Mouse (Mus musculus): ENCODE results near the gene Myo1a. TPM values are rescaled to one million over a fixed set of nuclear protein-coding genes. Genes with fewer than 3 reads are reported as not detected.

The Myo1a gene
- polyA plus RNA-seq, 1 experiment from 2014 or later, result 0.88 TPM

DNA sequence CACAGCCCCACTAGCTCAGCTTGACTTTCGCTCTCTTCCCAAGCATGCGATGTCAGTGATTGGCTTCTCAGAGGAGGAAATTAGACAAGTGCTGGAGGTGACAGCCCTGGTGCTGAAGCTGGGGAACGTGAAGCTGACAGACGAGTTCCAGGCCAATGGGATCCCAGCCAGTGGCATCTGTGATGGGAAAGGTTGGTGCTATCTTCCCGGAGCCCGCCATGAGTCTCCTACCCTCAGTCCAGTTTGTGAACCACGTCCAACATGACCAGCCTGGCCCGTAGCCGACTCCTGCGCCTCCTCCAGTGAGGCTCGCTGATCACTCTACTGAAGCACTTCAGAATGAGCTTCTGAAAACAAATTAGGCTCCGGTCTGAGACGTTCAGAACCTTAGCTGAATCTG is 5.4 kb downstream of the Myo1a start:
- no peak overlapping the region for H3K27ac ChIP-seq (replicated peaks)
- no peak overlapping the region for H3K4me3 ChIP-seq
- no peaks in the 10 kb centered on the region for H3K9me3 ChIP-seq
- 88% methylated on average over 13 of the region's 13 CpGs for WGBS
- no peak for ATAC-seq (ENCODE audit: low read depth)
- no peaks in the 10 kb centered on the region for H3K4me1 ChIP-seq (replicated peaks)
- H3K9ac ChIP-seq, result no peak overlapping the region
- no peak overlapping the region for H3K4me2 ChIP-seq
- H3K36me3 ChIP-seq, result no peaks in the 10 kb centered on the region
- no peaks in the 10 kb centered on the region for H3K27me3 ChIP-seq

DNA sequence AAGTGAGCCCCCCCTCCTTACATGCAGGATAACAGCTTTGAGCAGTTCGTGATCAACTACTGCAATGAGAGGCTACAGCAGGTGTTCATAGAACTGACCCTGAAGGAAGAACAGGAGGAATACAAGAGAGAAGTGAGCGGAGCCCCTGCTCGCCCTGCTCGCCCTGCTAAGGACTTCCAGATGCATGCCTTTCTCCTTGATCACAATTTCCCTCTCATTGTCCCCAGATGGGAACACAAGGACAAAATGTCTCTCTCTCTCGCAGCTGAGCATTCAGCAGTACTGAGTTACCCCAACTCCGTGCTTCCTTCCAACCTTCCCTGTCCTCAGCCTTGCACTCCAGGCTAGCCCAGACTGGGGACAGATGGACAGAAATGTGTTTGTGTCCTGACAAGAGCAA is 7.8 kb downstream of the Myo1a start:
- no peaks in the 10 kb centered on the region for H3K27me3 ChIP-seq
- 79% methylated on average over 6 of the region's 6 CpGs for WGBS
- H3K4me1 ChIP-seq (replicated peaks), result no peaks in the 10 kb centered on the region
- H3K27ac ChIP-seq (replicated peaks), result no peak overlapping the region
- no peaks in the 10 kb centered on the region for H3K9me3 ChIP-seq
- no peak overlapping the region for H3K4me2 ChIP-seq
- H3K4me3 ChIP-seq, result no peak overlapping the region
- no peak for ATAC-seq (ENCODE audit: low read depth)
- H3K36me3 ChIP-seq, result no peaks in the 10 kb centered on the region
- no peak overlapping the region for H3K9ac ChIP-seq

DNA sequence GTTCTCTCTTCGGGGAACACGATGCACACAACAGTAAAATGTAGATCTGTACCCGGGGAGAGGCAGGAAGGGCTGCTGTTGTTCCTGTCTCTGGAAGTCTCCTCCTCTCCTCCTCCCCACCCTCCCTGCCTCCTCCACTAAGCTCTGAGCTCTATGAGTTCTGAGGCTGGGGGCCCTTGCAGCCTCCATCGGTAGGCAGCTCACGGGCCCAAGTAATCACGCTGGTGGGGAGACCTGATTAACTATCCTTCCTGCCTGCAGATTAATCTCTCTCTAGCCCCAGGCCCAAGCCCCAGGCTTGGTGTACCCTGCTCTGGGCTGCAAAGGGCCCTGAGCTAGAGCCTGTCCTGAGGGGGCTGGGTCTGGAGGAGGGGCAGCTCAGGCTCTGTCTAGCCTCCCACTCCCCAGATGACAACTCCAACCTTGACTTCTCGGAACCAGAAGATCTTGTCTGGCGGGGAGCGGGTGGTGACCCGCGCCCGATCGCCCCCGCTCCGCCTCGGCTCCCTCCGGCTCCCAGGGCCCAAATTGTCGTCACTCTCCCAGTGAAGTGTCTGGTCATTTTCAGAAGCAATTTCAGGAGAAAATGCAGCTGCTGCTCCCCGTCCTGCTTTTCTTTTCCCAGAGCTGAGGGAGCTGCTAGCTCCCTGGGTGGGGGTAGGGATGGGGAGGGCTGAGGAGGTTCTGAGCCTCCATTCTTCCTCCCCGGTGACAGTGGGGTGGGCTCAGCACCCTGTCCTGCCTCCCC is 16.9 kb downstream of the Myo1a start:
- peaks cover 20% of the 10 kb centered on the region for H3K27me3 ChIP-seq
- 6% methylated on average over 20 of the region's 20 CpGs for WGBS
- H3K4me3 ChIP-seq, result peak overlapping the region; percentile 0; the same call in 1 of the 2 replicates
- H3K9me3 ChIP-seq, result no peaks in the 10 kb centered on the region
- H3K27ac ChIP-seq (replicated peaks), result no peak overlapping the region
- H3K4me2 ChIP-seq, result peak overlapping the region; percentile 38
- peak; percentile 54 for ATAC-seq (ENCODE audit: low read depth)
- peak overlapping the region; percentile 38 for H3K9ac ChIP-seq
- H3K4me1 ChIP-seq (replicated peaks), result peaks cover 19% of the 10 kb centered on the region
- H3K36me3 ChIP-seq, result no peaks in the 10 kb centered on the region

DNA sequence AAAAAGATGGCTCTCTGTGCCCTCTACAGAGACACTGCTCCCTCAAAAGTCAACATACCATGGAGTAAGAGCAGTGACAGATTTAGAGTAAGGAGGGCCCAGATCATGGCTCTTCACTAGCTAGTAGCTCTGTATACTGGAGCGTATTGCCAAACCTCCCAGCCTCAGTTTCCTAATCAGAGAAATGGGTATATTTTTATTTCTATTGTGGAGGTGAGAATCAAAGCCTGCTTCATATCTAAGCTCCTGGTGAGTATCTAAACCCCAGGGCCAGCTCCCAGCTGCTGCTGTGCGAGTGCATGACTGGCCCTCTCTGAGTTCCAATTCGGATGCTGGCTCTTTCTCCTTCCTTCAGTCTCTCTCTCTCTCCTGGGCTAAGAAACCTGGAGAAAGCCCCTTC is 19.2 kb downstream of the Myo1a start, which contains the start of gene Tac2:
TSS of gene Tac2 (plus strand) at position 301 of the 400 bp plus-strand sequence.
- Histone ChIP-seq H3K36me3 (no peaks in the 10 kb centered on the region), H3K9me3 (no peaks in the 10 kb centered on the region), H3K4me1 (replicated peaks) (peaks cover 22% of the 10 kb centered on the region), H3K9ac (no peak within 1 kb of the TSS), H3K4me2 (no peak within 1 kb of the TSS), H3K27me3 (peaks cover 19% of the 10 kb centered on the region), H3K4me3 (no peak within 1 kb of the TSS), H3K27ac (replicated peaks) (no peak within 1 kb of the TSS)
- 87% methylated on average over 3 of the region's 3 CpGs for WGBS
- no peak for ATAC-seq (ENCODE audit: low read depth)

DNA sequence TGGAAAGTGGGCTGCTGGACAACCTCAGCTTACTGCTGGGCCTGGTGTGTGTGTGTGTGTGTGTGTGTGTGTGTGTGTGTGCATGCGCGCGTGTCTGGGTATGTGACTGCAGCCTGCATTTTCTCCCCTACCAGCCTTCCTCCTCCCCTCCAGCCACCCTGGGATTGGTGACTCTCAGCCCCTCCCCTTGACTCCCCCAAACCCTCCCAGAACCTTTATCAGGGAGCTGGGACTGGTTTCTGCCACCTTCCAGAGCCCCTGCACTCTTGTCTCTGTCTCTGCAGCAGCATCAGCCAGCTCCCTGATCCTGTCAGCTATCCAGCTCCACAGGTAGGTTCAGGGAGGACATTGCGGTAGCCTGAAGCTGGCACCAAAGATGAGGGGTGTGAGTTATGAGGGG is 20.2 kb downstream of the Myo1a start:
- Histone ChIP-seq H3K27me3 (peaks cover 15% of the 10 kb centered on the region; the same call in 1 of the 2 replicates), H3K4me1 (replicated peaks) (peaks cover 24% of the 10 kb centered on the region), H3K4me3 (no peak overlapping the region), H3K36me3 (no peaks in the 10 kb centered on the region), H3K27ac (replicated peaks) (no peak overlapping the region), H3K9ac (no peak overlapping the region), H3K9me3 (no peaks in the 10 kb centered on the region), H3K4me2 (no peak overlapping the region)
- WGBS, result 86% methylated on average over 4 of the region's 4 CpGs
- ATAC-seq (ENCODE audit: low read depth), result no peak

DNA sequence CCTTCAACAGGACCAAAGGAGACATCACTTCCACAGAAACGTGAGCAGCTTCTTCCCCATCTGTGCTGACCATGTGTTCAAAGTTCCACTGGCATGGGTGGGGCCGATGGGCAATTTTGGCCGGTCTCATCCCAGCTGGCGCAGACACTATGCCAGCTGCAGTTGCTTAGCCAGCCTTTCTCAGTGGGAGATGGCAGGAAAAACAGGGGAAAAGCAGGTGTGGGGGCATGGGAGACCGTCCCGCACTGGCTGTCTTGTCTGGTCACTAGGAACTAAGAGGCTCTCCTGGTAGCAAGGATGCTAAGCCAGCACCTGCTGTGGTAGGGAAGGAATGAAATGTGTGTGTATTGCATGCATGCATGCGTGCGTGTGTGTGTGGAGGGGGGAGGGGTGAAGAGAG is 23.5 kb downstream of the Myo1a start:
- no peak for ATAC-seq (ENCODE audit: low read depth)
- H3K4me1 ChIP-seq (replicated peaks), result peaks cover 20% of the 10 kb centered on the region

DNA sequence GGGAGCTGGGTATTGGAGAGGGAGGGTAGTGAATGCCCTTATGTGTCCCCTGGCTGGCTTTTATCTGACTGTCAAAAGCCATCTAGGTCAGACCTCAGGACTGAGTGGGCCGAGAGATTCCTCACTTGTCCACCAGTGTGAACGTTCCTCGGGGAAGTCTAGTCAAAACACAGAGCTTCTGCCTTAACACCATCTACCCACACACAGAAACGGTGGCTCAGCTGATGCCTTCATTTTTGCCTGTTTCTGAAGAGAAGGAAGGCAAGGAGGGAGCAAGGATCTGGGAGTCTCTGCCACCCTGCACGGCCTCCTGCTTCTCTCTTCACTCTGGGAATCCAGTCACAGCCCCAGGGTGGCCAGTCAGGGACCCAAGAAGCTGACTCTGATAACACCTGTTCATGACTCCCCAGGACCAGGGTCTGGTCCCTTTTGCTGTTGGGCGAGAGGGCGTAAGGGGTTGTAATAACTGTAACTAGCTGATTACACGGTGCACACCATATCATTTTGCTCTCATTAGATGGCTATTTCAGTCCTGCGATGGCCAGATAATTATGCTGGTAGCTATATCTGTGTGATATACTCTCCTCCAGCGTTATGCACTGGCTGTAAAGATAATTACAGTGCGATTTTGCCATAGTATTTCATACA is 25.4 kb downstream of the Myo1a start:
- H3K27ac ChIP-seq (replicated peaks), result peak overlapping the region; percentile 2; the same call in 1 of the 2 replicates
- H3K9me3 ChIP-seq, result no peaks in the 10 kb centered on the region
- no peak overlapping the region for H3K4me2 ChIP-seq
- no peaks in the 10 kb centered on the region for H3K27me3 ChIP-seq
- H3K4me1 ChIP-seq (replicated peaks), result peaks cover 20% of the 10 kb centered on the region
- no peak for ATAC-seq (ENCODE audit: low read depth)
- H3K4me3 ChIP-seq, result no peak overlapping the region
- H3K36me3 ChIP-seq, result no peaks in the 10 kb centered on the region
- WGBS, result 46% methylated on average over 11 of the region's 11 CpGs
- H3K9ac ChIP-seq, result no peak overlapping the region; the same call in 1 of the 2 replicates

More for the DNA sequence above, 23.5 kb downstream of the Myo1a start:
- H3K27ac ChIP-seq (replicated peaks), result no peak overlapping the region
- no peaks in the 10 kb centered on the region for H3K36me3 ChIP-seq
- no peak overlapping the region for H3K9ac ChIP-seq
- H3K27me3 ChIP-seq, result no peaks in the 10 kb centered on the region; the same call in 1 of the 2 replicates
- H3K4me3 ChIP-seq, result no peak overlapping the region
- 74% methylated on average over 8 of the region's 8 CpGs for WGBS
- no peak overlapping the region for H3K4me2 ChIP-seq
- no peaks in the 10 kb centered on the region for H3K9me3 ChIP-seq

DNA sequence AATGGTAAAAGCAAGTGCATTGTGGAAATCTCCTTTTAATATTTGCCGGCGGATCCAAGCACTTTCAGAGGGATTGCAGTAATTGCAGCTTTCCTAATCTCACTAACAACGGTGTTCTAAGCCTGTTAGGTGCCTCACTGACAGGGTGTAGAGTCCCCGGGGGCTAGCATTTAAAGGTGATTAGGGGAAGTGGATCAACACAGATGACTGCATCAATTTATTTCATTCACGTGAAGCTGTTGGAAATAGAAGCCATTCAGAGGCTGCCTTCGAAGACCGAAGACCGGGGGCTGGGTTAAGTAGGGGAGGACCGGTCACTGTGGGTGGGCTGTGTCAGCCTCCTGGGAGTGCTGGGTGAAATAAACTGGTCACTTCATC is 26.0 kb downstream of the Myo1a start:
- Histone ChIP-seq H3K27ac (replicated peaks) (no peak overlapping the region; the same call in 1 of the 2 replicates), H3K4me3 (no peak overlapping the region), H3K9me3 (no peaks in the 10 kb centered on the region), H3K4me2 (no peak overlapping the region), H3K4me1 (replicated peaks) (peaks cover 20% of the 10 kb centered on the region), H3K9ac (no peak overlapping the region; the same call in 1 of the 2 replicates), H3K27me3 (no peaks in the 10 kb centered on the region), H3K36me3 (no peaks in the 10 kb centered on the region)
- WGBS, result 24% methylated on average over 9 of the region's 9 CpGs
- no peak for ATAC-seq (ENCODE audit: low read depth)

DNA sequence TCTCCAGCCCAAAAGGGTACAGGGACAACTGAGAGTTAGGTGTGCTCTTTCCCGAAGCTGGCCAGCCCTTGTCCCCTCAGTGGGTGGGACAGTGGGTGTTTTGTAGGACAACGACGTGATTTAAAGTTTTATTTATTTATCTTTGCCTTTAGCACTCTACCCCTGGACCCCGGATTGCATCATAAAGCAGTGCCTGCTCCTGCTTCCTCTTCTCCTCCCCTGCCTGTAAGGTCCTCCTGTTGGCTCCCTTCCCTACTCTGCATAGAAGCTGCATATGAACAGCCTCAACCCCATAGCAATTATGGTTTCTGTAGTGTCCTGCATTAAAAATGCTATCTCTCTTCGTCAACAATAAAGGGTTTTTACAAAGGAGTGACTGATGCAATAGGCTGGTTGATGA is 26.4 kb downstream of the Myo1a start:
- 19% methylated on average over 5 of the region's 5 CpGs for WGBS
- no peak overlapping the region; the same call in 1 of the 2 replicates for H3K9ac ChIP-seq
- no peaks in the 10 kb centered on the region for H3K27me3 ChIP-seq
- H3K4me1 ChIP-seq (replicated peaks), result peaks cover 20% of the 10 kb centered on the region
- no peak overlapping the region for H3K4me2 ChIP-seq
- no peak for ATAC-seq (ENCODE audit: low read depth)
- no peak overlapping the region for H3K27ac ChIP-seq (replicated peaks)
- no peaks in the 10 kb centered on the region for H3K9me3 ChIP-seq
- no peak overlapping the region for H3K4me3 ChIP-seq
- H3K36me3 ChIP-seq, result no peaks in the 10 kb centered on the region

DNA sequence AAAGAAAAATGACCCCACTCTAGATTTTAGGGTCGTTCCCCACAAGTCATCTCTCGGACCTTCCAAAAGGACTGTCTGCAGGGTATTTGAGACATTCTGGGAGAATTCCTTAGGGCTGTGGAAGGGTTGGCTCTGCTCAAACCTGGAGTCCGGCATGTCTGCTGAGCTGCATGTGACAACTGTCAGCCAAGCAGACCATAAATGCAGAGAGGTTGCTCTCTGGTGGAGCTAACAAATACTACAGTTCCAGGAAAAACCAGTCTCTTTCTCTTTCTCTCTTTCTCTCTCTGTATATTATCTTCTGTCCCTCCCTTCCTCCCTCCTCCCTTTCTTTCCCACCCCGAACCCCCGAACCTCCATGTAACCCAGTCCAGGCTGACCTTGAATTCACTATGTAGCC is 29.5 kb downstream of the Myo1a start:
- ATAC-seq (ENCODE audit: low read depth), result no peak
- no peak overlapping the region for H3K4me2 ChIP-seq

DNA sequence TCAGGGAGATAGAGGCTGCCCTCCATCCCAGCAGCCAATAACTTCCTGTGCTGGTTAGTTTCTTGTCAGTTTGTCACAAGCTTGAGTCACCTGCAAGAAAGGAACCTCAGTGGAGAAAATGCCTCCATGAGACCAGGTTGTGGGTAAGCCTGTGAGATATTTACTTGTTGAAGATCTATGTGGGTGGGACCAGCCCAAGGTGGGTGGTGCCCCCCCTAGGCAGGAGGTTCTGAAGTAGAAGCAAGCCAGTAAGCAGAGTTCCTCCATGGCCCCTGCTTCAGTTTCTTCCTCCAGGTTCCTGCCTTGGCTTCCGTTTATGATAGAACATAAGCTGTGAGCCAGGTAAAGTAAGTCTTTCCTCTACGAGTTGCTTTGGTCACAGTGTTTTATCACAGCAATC is 31.3 kb downstream of the Myo1a start:
- Histone ChIP-seq H3K27ac (replicated peaks) (no peak overlapping the region), H3K4me3 (no peak overlapping the region), H3K9me3 (no peaks in the 10 kb centered on the region), H3K27me3 (no peaks in the 10 kb centered on the region; the same call in 1 of the 2 replicates), H3K4me1 (replicated peaks) (peaks cover 23% of the 10 kb centered on the region), H3K36me3 (peaks cover 1% of the 10 kb centered on the region; the same call in 1 of the 2 replicates), H3K9ac (no peak overlapping the region), H3K4me2 (no peak overlapping the region)
- WGBS, result 83% methylated on average over 2 of the region's 2 CpGs
- no peak for ATAC-seq (ENCODE audit: low read depth)

More for the DNA sequence above, 29.5 kb downstream of the Myo1a start:
- no peak overlapping the region for H3K27ac ChIP-seq (replicated peaks)
- H3K27me3 ChIP-seq, result no peaks in the 10 kb centered on the region; the same call in 1 of the 2 replicates
- H3K4me1 ChIP-seq (replicated peaks), result peaks cover 23% of the 10 kb centered on the region
- WGBS, result 55% methylated on average over 5 of the region's 5 CpGs
- H3K9me3 ChIP-seq, result no peaks in the 10 kb centered on the region
- H3K9ac ChIP-seq, result no peak overlapping the region
- H3K36me3 ChIP-seq, result no peaks in the 10 kb centered on the region
- H3K4me3 ChIP-seq, result no peak overlapping the region

DNA sequence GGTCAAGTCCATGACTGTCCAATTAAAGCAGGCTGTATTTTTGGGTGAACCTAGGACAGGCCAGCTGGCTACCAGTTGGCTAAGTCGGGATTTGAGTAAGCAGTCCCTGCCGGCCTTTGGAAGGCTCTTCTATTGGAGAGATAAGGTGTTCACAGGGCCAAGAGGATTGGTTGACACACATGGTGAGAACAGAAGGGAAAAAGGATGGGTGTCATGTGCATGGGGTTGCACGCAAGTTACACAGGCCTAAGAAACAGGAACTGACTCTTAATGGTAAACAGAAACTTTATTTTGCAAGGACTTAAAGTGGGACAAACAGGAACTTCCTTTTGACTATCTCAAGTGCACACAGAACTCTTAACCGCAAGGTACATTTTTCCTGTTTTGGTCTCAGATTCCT is 31.9 kb downstream of the Myo1a start:
- Histone ChIP-seq H3K4me1 (replicated peaks) (peaks cover 21% of the 10 kb centered on the region), H3K36me3 (peaks cover 8% of the 10 kb centered on the region), H3K27ac (replicated peaks) (no peak overlapping the region), H3K9ac (no peak overlapping the region), H3K4me3 (no peak overlapping the region), H3K27me3 (no peaks in the 10 kb centered on the region; the same call in 1 of the 2 replicates), H3K9me3 (no peaks in the 10 kb centered on the region), H3K4me2 (no peak overlapping the region)
- WGBS, result 73% methylated on average over 4 of the region's 4 CpGs
- ATAC-seq (ENCODE audit: low read depth), result no peak
